Mouse (Mus musculus) Muller cell, postnatal 12 days (primary cell): Measurements from ENCODE around the gene Krt84.
"Not testable (repeated sequence)": the region's sequence is repeated elsewhere in the genome, so short reads cannot be mapped to it uniquely, and the experiment has no call there.

ENCODE experiments used
- DNase-seq: peaks from one replicate; pipeline ENCODE4 v3.0.0-alpha.2; 2015; ENCODE audit errors: inconsistent ontology term

Gene Krt84

DNA sequence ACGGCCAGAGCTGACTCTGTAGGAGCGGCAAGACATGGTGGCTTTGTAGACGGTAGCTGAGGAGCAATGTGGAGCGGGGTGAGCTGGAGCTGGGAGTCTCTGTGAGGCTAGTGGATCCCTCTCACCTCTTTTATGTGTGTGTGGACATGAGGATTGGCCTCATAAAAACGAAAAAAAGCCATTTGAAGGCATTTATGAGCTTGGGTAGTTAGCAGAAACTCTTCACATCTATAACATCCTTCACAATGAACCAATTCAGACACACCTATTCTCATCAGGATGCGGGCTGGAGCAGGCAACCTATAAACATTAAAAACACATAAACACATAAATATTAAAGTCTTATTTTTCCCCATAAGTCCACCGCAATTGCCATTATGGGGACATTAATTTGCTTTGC, at the start of gene Krt84:
Krt84 (minus strand) TSS at position 101 of the 400 bp plus-strand sequence.
- no peak for DNase-seq

DNA sequence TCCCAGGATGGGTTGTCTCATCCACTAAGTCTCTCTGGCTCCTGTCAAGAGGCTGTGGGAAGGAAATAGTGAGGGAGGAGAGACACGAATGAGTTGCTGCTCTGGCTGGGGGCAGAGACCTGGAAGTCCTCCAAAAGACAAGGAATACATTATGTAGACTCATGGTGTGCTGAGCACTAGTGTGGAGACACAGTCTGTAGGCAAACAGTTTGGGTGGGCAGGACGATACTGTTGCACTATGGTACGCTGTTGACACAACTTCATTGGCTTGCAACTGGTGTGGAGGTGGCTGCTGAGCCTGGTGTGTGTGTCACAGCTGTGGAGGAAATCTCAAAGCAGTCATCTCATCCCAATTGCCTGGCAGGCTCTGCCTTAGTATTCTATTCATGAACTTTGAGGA, 49.1 kb upstream of the Krt84 start:
- no peak for DNase-seq

DNA sequence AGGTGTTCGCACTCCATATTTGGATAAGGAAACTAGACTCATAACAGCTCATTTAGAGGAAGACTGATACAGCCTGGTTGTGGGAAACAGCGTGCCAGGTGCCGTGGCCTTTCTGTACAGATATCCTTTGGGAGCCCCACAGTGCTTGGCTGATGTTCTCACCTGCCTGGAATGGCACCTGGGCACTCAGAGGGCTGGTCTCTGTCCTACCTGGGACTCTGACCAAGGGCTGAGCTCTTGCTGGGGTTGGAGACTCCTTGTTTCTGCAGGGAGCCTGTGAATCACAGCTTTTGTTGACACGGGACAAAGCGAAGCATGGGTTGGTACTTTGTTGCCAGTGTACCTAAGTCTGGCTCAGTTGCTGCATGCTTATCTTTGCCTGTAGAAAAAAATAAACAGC, 42.9 kb upstream of the Krt84 start:
- no peak for DNase-seq

DNA sequence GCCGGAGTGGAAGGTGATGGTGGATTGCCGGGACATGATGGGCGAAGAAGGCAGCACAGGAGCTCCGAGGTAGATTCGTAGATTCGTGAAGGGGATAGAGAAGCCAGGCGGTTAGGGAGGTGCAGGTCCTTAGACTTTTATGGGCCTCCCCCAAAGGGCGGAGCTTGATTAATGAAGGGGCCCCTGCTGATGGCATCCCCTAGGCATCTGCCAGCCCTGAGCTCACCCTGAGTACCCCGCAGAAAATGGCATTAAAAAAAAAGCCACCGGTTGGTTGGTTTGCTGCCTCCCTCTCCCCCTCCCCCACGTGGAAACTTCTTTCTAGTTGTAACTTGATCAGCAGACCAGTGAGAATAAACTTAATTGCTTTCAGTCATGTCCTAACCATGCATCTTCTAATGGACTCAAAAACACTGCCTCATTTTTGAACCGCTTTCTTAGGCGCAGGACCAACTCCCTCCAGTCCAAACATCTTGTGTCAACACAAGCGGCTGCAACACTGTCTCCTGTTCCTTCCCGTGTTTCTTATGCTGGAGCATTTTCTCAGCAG, 41.3 kb upstream of the Krt84 start, which contains the start of gene Krt75:
Krt75 (minus strand) TSS at position 109 of the 550 bp plus-strand sequence.
- no peak for DNase-seq

DNA sequence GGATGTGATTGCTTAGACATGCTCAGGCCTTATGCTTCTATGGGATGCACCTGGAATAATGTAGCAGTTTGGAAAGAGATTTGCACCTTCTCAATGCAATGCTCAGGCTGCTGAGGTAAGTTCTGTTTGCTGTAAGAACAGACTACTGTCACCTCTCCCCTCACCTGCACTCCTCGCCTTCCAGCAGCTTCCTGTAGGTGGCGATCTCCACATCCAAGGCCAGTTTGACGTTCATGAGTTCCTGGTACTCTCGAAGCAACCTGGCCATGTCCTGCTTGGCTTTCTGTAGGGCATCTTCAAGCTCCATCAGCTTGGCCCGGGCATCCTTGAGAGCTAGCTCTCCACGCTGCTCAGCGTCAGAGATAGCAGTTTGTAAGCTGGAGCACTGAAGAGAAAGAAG, 35.2 kb upstream of the Krt84 start:
- no peak for DNase-seq

DNA sequence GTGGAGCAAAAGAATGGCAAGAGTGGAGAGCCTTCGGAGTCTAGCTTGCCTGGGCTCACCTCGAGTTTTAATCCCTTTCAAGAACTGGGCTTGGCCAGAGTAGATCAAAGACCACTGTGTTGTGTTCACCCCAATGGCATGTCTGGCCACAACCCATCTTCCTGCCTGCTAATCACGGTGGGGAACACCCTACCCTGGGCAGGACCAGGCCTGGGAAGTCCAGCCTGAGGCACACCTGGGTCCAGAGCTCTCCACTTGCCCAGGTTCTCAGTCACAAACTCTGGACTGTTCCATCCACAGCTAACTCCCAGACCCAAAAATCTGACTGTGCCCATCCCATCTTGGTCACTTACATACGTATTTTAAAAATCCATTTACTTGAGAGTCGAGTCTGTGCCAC, 30.2 kb upstream of the Krt84 start, which contains the start of gene Krt90:
Krt90 (minus strand) TSS at position 101 of the 400 bp plus-strand sequence.
- DNase-seq, result no peak

DNA sequence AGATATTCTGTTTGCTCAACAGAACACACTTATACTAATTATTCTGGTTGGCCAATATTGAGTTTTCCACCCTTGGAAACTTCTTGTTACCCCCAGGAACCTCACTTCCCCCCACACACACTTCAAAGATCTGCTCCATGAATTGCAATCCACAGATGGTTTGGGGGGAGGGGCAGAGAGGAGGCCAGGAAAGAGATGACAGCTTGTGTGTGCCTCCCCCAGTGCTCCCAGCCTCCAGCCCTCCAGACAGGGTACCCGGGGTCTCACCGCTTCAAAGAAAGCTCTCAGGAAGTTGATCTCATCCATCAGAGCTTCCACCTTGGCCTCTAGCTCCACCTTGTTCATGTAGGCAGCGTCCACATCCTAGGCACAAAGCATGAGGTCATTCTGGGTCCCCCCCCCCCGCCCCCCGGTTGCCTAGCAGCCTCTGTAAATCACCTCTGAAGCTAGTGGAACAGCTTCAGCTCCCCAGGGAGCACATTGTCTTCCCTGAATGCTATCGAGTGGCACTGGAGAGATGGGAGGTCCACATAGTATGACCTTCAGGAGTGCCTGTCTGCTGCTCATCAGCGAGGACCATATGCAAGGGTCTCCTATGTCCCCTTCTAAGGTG, 25.5 kb upstream of the Krt84 start:
- DNase-seq, result no peak

DNA sequence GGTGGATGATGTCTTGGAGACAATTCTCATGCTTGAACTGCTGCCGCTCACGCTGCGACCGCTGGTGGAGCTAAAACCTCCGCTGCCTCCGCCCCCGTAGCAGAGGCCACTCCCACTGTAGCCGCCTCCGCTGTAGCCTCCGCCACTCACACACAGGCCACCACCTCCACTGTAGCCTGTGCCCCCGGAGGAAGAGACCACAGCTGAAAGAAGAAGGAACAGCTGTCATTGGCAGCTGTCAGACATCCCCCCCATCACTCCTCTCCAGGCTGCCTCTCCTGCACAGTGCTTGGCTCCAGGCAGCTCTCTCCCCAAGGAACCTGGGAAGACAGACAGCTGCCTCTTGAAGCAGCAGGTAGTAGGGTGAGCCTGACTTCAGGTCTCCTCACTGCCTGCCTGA, 20.5 kb upstream of the Krt84 start:
- peak; percentile 15 for DNase-seq

DNA sequence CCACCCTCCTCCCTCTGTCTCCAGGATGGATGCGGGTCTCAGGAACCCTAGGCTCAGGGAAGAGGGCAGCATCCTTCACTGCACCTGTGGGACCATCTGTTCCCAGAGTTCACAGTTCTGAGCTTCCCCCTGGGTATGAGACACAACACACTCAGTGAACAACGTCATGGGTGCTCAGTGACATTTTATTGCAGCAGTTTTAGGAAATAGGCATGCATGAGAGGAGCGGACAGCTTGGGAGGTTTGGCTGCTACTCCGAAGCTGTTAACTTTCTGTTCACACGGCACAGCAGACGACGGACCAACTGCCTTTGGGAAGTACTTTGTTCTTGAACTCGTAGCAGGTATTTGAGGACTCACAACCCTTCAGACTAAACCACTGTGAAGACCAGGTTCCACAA, 19.6 kb upstream of the Krt84 start:
- no peak for DNase-seq

DNA sequence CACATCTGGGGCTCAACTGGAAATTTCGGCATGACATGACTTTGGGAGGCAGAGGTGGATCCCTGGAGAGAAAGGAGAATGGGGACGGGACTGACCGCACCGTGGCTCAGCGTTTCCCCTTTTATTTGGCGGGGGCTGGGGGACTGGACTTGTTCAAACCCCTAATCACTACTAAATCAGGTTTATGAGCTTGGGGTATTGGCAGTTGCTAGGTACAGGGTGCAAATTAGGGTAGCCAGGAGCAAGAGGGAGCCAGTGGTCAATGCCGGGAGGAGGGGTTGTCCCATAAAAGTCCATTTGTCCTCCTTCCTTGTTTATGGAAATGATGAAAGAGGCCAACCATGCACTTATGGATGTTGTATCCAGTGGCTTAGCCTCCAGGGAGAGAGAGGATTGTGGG, 17.9 kb upstream of the Krt84 start, which contains the start of gene Krt82:
Krt82 (minus strand) TSS at position 101 of the 400 bp plus-strand sequence.
- no peak for DNase-seq

DNA sequence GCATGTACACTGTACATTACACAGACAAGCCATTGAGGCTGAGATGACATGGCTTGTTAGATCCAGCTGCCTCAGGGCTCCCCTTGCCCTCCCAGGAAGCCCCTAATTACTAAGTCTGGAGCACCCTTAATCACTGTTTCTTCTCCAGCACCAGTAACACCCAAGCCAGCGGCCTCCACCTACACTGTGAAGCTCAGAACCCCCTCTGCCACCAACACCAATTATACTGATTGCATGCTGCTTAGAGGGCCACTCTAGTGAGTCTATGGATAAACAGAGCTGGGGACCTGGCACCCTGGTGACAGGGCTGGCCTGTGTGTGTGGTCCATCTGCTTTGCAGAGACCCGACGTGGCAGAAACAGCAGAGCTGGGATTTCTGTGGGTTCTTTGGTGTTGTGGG, 11.9 kb upstream of the Krt84 start:
- no peak for DNase-seq

DNA sequence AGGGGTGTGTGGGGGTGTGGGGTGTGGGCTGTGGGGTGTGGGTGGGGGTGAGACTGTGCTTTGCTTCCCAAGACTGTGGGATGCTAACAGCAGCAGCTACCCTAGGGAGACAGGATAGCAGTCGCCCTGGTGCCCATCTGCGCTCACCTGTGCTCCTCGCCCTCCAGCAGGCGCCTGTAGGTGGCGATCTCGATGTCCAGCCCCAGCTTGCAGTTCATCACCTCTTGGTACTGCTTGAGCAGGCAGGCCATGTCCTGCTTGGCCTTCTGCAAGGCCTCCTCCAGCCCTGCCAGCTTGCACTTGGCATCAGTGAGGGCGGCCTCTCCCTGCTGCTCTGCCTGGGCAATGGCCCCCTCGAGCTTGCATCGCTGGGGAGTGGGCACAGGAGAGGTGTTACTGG, 9.9 kb upstream of the Krt84 start:
- DNase-seq, result no peak

DNA sequence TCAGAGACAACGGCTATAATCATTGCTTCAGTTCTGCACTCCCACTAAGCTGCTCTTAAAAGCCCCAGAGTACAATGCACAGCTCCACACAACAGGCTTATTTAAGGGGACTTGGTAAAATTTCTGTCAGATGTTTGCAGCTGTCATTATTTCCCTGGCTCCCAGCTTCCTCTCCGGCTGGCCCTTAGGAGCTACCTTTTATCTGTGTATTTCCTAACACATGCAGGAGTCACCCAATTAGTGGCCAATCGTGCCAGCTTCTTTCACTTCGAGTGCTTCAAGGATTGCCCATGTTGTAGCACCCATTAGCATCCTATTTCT, 5.9 kb upstream of the Krt84 start:
- DNase-seq, result no peak

DNA sequence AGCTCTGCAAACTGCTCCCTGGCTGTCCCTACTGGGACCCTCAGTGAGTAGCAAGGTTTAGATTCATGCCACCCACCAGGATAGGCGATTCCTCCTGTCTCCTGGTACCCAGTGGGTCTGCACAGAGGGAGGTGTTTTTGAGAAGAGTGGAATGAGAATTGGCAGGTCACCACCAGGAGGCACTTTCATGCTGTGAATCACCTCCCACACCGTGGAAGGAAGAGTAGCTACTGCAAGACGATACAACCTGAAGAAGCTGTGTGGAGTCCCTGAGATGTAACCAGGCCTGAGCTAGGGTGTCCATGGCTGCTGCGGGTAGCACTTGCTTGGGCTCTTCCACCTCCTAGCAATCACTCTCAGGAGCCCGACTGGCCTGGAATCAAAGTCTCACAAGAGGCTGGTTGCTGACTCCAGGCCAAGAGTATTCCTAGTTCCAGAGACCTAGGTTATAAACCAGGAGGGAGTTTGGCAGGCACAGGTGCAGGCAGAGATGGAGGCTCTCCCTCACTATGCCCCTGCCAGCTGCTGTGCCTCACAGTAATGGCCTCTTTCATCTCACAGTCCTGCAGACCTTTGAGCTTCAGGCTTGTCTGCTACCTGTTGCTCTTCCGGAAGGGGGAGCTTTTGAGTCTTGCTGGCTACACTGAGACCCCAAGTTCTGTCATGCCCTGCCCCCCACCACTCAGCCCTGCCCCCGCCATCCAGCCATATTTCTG, 5.4 kb upstream of the Krt84 start:
- no peak for DNase-seq

DNA sequence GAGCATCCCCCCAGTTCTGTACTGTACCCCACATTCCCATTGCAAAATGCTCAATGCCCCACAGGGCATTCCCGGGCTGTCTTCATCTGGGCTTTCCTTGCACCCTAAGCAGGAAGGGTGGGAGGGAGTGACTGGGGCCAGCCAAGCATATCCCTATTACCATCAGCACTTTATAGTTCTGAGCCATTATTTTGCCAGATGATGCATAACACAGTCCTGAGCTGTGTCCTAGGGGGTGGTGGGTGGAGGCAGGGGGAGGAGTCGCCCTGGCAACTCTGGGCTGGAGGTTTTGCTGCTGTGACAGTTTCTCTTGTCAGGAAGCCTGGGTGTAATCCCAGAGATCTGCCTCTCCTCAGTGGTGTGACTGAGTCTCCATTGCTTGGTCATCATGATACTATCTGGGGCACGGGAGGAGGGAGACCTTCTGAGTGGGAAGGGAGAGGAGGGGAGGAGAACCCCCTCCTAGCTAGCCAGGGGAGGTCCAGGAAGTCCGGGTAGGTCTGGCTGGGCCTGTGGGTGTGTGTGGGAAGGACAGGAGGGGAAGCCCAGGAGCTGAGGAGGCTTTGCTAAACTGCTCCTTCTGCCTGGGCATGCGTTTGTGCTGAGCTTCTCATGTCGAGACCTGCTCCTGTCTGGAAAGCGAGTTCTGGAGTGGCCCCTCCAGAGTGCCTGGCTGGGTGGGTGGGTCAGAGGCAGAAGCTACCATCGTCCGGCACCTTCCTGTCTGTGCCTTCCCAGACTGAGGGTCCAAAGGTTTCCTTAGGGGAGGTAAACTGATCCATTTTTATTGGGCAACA, 3.6 kb upstream of the Krt84 start:
- DNase-seq, result peak; percentile 47

DNA sequence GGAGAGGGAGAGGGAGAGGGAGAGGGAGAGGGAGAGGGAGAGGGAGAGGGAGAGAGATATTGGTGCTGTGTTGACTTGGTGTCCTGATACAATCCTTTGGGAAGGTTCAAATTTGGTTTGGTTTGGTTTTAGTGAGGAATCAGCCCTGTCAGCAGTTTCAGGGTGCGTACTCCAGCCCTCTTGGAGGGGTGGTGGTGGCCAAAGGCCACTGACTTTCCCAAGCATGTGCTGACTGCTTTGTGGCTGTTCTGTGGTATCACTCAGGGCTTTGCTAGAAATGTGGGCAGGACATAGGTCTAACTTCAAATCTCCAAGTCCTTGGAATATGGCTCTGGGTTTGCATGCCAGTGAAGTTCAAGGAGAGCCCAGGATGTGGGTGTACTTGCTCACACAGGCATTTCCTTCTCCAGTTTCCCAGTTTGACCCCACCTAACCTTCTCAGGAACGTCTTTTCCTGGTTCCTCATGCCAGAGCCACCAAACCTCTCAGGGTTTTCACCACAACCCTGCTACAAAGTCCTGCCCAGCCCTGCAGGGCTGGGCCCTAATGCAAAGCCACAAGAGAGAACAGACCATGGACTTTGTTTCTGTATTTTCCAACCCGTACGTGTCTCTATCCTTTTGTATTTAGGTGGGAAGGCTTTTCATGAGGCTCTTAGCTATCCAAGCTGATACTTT, 9.9 kb downstream of the Krt84 start:
- DNase-seq, result no peak

DNA sequence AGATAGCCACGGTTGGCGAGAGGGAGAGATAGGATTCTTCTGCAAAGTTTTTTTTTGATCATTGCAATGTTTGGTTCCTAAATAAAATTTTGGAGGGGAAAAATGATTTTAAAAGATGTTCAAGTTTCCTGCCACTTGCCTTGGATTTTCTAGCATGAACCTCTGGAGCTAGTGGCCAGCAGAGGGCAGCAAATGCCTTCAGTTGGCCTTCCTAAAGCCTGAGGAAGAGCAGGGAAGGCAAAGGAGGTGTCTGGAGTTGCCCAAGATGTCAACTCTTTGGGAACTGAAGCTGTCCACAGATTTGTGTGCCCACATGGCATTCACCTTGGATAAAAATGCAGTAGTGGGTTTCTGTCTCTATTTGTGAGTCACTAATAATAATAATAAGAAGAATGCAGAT, 12.8 kb downstream of the Krt84 start:
- DNase-seq, result peak; percentile 47

DNA sequence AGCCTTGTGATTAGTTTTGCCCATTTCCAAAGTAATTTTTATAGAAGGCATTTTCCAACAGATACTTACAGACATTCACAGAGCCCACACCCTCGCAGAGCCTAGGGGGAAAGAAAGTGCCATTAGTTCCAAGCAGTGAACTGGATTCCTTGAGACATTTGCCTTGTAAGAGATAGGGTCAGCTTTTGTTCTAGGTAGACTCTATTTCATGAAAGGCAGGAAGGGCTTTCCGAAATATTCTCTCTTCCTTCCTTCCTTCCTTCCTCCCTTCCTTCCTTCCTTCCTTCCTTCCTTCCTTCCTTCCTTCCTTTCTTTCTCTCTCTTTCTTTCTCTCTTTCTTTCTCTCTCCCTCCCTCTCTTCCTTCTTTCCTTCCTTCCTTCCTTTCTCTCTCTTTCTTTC, 15.5 kb downstream of the Krt84 start, which contains the start of gene Gm49425:
Gm49425 (minus strand) TSS at position 101 of the 400 bp plus-strand sequence.
- DNase-seq, result not testable (repeated sequence)

DNA sequence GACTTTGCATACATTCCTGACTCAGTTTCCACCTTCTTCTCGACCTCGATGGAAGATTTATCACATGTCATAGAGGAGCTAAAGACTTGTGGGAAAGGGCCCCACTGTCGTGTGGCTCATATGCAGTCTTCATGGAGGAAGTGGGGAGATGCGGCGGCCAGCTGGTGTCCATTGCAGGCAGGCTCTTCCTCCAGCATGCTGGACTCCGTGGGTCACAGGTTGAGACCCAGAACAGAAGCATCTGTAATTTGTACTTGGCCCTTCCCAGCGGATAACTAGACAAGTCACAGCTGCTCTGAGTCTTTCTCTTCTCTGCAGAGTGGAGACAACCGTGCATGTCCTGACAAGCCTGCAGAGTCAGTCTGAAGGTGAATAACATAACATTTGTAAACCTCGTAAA, 24.4 kb downstream of the Krt84 start:
- DNase-seq, result no peak

DNA sequence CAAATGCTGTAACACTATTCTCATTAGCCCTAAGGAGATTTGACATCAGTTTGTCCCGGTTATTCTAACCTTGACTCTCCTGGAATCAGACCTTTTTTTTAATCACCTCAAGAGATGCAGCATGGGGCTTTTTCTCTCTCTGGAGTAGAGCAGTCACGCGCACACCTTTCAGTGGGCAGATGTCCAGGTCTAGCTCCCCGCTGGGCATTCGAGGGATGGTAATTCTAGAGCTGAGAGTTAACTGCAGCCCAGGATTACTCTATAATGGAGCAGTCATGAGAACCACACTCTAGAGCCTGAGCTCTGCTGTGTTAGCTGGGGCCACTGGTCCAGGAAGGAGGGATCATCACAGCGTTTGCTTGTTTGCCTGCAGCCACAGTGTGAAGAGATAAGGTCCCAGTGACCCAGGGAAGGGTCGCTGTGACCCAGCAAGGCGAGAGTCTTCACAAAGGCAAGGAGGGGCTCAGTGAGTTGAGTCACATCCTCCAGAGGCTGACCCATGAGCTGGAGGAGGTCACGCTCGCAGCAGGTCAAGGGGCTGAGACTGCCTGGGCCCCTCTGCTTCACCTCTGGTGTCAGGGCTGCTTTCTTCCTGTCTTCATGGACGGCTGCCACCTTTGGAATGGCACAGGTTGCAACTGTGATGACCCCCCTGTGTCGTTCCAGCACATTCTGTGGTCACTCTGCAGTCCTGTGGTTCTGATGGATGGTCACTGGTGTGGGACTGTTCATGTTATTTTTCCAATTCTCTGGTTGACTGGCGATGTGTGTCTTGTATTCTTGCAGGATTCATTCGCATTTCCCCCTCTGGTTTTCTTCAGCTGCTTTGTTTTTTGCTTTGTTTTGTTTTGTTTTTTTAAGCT, 25.5 kb downstream of the Krt84 start:
- DNase-seq, result no peak

DNA sequence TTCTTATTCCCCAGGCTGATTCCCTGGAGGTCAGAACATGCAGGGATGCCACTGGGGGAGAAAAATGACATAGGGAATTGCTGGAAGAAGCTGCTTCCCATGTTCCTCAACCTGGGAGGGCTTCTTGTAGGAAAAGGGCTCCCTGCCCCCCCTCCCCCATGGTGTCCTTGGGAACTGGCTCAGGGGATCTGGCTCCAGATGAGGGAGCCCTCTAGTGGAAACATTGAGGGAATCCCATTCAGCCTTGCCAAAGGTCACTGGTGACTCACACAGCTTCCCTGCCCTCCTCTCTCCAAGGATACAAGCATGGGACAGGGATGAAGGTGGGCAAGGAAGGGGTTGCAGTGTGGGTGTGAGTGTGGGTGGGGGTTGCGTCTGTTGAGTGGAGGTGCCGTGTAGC, 35.4 kb downstream of the Krt84 start:
- DNase-seq, result peak; percentile 54
